Mouse (Mus musculus): ENCODE results near the gene Pmp22.
A peak's percentile ranks its signal among the peaks of the same experiment; 100 is the strongest.

Gene Pmp22

DNA sequence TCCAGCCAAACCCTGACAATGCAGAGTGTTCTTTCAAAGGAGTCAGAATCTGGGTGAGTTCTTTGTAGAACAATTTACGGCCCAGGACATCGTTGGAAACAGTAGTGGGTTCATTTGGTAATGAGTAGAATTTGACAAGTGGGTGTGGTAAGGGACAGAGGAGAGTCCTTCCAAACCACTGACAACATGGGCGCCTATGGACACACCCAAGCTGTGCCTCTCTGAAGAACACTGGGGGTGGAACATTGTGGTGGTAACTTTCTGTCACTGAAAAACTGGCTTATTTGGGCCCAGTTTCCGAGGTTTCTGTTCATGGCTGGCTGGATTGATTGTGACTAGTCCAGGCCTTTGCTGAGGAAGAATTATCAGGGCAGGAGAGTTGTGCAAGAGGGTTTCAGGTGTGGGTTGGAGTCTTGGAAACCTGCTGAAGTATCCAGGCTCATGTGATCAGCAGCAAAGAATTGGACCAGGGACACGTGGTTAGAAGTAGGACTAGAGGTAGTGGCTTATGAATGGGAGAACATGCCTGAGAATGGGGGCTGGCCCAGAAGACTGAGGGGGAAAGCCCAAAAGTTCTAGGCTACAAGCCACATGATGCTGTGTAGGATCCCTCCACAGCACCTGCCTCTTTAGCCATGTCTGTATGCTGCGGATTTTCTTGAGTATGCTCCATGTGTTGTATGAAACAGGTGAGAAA is 35.4 kb downstream of the Pmp22 start:
- no peak for DNase-seq

DNA sequence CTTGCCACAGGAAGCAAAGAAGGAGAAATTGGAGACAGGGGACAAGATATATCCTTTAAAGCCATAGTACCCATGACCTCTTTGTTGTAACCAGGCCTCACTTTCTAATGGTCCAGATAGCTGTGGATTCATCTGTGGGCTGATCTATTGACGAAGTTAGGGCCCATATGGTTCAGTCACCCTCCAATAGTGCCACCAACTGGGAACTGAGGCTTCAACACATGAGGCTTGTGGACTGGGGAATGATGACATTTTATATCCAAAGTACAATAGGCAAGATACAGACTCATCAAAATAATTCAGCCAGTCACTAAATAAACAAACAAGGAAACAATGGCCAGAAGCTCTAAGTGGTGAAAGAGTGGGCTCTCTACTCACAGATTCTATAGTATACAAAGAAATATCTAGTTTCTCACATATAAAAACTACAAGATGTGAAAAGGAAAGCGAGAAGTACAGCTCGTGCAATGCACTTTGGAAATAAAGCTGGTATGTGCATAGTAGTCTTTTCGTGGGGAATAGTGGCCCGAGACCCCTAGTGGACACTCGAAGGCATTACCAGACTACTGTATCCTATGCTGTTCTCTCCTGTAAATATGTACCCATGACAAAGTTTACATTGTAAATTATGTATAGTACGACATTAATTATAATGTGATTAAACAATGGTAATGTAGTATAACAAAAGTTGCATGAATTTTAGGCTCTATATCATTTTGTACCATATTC is 36.1 kb downstream of the Pmp22 start:
- peak; percentile 28 to 42 for DNase-seq

DNA sequence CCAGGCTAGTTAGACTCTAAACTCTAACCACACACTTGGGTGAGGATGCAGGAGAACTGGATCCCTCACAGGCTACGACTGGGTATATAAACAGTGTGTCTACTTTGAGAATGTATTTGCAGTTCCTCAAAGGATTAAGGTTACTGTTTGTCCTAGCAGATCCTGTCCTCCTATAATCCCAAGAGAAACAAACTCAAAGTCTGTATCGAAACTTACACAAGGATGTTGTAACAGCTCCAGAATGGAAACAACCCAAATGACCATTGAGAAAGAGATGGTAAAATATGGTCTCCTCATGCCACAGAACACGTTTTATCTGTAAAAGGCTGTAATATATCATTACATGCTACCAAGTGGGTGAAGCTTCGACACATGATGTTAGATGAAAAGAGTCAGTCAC is 39.0 kb downstream of the Pmp22 start:
- no peak for DNase-seq

DNA sequence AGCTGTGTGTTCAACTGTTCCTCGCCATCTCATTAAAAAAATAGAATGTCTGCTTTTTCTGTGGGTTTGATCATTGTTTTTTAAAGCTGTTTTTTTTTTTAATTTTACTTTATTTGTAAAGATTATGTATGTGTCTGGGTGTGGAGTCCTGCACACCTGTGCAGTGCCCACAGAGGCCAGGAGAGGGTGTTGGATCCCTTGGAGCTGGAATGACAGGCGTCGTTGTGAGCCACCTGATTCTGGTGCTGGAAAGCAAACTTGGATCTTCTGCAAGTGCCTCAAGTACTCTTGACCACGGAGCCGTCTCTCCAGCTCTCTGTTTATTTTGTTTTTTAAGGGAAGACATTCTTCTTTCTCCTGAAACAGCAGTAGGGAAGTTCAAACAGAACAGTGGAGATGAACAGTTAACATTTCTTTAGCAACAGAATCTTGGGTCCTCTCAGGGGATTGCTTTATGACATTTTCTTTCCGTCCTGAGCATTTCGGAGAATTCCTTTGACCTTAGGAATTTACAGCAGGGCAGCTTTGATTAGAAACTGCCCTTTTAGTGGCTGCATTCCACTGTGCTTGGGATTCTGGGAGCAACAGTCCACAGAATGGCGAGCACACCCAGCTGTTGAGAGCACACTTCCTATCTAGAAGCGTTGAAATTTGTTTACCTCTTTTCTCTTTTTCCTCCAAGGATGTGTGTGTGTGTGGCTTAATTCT is 39.9 kb downstream of the Pmp22 start:
- DNase-seq = no peak

DNA sequence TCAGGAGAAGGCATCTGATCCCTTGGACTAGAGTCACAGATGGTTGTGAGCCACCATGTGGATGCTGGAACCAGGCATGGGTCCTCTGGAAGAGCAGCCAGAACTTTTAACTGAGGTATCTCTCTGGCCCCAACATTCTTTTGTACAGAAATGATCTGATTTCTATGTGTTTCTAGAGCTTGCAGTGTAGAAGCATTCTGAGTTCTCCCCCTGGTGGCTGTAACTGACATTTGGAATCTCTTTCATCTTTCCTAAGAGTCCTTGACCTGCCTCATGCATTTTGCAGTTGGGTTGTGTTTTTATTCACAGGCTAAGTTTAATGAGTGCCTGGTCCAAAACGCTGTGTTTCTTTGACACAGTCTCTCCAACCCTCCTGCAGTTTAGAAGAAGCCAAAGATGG is 43.2 kb downstream of the Pmp22 start:
- DNase-seq = peak; percentile 27 to 28

DNA sequence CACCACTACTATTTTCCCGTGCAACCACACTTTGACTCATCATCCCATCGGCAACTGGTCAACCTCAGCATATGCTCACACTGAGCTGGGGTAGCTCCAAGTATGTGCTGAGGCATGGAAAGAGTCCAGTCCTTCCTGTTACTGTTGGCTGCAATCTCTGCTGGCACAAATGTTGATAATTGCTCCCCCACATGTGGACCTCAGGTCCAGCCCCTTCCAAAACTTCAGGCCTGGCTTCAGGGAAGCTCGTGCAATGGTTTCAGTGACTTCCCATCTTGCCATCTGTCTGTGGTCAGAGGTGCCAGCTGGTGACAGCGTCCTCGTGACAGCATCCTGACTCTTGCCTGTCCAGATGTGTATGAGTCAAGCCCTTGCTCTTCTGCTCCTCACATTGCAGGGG is 44.8 kb downstream of the Pmp22 start:
- DNase-seq = peak; percentile 72 to 78

DNA sequence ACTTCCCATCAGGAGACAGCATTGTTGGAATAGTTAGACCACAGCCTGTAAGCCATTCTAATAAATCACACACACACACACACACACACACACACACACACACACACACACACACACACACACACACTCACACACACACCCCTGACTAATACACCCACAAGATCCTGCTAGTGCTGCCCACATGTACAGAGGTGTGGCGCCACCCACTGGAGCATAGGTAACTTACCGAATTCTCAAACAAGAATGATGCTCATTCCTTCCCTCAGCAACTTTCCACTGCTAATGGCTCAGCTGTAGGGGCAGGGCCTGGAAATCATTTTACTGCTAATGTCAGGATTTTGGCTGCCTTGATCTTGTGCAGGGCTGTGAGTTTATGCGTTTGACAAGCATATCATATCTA is 46.5 kb downstream of the Pmp22 start:
- DNase-seq = peak in 1 of 2 experiments; percentile 25

DNA sequence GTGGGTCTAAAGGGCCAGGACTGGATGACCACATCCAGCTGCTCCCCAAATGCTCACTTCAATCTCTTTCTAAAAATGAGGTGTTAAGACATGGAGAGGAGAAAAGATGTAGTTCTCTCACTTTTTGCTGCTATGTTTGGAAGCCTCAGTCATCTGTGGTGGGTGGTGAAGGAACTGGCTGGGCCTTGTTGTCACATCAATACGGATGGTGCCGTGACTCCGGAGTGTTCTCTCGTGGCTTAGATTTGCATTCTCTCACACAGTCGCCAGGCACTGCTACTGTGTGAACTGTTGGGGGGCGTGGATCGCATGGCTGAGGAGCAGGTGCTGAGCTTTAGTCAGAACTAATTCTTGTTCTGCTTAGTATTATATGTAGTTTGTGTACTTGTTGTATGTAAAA is 47.6 kb downstream of the Pmp22 start:
- no peak for DNase-seq

DNA sequence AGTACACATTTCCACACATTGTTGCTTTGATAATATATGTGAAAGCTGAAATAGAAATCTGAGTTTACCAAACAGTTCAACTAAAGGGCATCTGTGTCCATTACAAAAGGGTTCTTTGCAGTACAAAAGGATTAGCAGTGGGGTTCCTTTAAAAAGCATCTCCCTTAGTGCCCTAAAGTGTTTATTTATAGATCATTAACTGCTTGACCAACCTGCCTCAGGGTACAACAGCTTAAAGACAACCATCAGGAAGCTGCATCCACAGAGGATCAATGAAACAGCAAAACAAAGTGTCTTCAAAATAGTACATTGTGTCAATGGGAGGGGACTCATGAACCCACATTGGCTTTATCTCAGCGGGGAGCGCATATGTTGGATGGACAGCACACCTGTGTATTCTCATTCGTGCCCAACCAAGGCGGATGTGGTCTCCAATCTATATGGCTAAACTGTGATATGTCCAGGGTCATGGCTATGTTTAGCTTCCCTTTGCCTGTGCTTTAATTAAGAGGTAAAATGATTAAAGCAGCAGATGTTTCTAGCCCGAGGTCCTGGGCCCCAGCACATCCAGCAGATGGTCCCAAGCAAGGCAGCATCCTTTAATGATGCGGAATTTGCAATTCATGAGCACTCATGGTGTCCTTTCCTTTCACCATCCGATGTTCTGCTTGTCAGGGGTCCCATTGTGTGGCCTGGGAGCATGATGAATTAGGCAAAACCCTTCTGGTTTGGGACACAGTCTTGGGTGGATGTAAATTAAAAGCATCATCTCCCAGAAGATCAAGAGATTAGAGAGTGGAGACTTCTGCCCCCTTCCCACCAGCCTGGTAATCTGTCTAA is 51.7 kb downstream of the Pmp22 start:
- no peak for DNase-seq

DNA sequence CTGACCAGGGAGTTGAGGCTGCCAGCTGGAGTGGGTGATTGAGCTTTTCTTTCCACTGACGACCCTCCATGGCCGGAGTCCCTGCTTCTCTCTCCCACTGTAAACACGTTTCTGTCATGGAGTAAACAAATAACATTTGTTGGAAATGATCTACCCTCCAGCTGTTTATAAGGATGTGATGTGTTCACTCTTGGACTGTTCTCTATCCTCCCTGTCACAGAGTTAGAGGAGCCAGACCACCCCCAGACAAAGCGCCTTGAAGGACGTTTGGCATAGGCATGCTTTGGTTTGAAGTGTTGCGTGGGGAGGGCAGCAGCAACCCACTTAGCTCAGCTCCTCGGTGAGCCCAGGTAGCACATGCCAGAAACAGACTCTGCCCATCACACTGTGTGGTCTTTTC is 60.0 kb downstream of the Pmp22 start:
- no peak for DNase-seq

DNA sequence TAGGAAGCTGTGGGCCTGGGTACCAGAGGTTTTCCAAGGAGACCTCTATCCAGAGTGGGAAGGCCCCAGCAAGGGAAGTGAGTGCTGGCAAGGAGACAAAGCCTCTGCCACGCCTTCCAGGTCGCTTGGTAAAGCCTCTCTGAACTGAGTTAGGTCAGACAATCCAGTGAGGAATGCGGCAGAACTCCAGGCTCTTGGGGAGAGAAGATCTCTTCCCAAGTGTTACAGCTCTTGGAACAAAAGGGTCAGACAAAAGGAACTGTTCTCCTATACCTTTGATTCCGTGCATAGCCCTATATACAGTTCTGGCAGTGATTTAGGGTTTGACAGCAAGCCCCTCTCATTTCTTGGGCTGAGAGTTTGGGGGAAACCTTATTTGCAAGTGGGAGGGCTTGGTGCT is 69.3 kb downstream of the Pmp22 start:
- no peak for DNase-seq

DNA sequence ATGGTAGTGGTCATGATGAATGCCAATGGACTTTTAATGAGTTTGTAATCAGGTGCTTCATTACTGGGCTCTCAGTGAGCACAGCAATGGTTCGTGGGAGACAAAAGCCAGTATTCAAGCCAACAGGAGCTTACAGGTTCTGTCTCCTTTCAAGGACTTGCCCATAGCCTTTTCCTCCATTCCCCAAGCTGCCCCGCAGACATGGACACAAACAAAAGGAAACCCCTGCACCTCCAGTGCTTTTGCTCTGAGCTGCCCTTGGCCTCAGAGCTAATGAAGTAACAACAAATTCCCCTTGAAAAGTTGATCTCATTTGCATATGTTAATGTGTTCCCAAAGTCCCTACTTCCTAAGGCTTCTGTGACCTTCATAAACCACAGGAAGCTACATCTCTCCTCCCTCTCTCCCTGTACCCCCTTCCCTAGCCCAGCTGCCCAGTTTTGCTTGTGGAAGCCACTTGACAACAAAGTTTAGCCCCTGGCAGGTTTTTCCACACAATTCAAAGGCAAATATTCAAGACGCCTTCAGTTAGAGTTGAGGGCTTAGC is 73.3 kb downstream of the Pmp22 start:
- no peak for DNase-seq
